Mouse (Mus musculus) R1 (cell line): ENCODE measurements around the gene Thra.

Experiments
- DNase-seq: peaks from one replicate; pipeline ENCODE4 v3.0.0-alpha.2; 2018; ENCODE audit warnings: low read depth, low spot score

Thra gene

GRCm38 (mm10) chr11:98795714-98796514 is 55.5 kb downstream of the Thra start:
- no peak for DNase-seq

GRCm38 (mm10) chr11:98796515-98797216 is 56.2 kb downstream of the Thra start:
- peak; percentile 80 for DNase-seq

- DNase-seq, result no peak
These were observed 56.9 kb downstream of the Thra start for GRCm38 (mm10) chr11:98797306-98797705.

- DNase-seq, result no peak
These were observed 57.5 kb downstream of the Thra start for GRCm38 (mm10) chr11:98797909-98798308.

GRCm38 (mm10) chr11:98804605-98805004 is 64.2 kb downstream of the Thra start, which contains the start of gene Casc3:
Gene Casc3, plus strand, starts transcription at chr11:98804905.
- no peak for DNase-seq

GRCm38 (mm10) chr11:98808417-98808816 is 68.0 kb downstream of the Thra start:
- DNase-seq, result no peak

- DNase-seq, result peak; percentile 98
These were observed 69.2 kb downstream of the Thra start for GRCm38 (mm10) chr11:98809457-98810290.

- DNase-seq, result no peak
These were observed 70.2 kb downstream of the Thra start for GRCm38 (mm10) chr11:98810686-98811085.

- no peak for DNase-seq
These were observed 76.3 kb downstream of the Thra start for GRCm38 (mm10) chr11:98816706-98817239.
